Mouse (Mus musculus): ENCODE measurements around the gene Gm42957.

DNA sequence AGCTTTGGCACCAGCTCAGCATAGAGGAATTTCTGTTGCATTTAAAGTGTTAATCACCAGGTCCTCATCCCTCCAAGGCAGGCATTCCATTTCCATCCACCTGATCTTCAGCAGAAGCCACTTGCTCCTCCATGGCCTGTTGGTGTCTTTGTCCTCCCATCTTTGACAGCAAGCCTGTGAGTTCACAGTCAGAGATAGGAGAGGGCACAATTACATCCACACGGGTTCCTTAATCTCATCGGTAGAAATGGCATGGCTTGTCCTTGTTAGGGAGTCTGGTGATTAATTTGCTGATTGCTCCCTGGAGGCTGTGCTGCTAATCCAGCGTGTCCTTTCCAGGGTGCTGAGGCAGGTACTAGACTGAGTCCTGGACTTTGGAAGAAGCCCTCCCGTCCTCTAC lies 38.2 kb downstream of the Gm42957 start:
- no peak for TF ChIP-seq CTCF (IDR thresholded peaks at IDR 0.05; ENCODE audit: control insufficient read depth, insufficient read depth, insufficient replicate concordance, low read depth, low read length)
- TF ChIP-seq POLR2A (IDR thresholded peaks at IDR 0.05; ENCODE audit: control insufficient read depth, low read depth, low read length), result no peak

Data from testis, adult 2 months (tissue).